Mouse (Mus musculus) liver, embryonic 11.5 days (tissue): ENCODE data around the gene Mbnl2. TPM values are rescaled to one million over a fixed set of nuclear protein-coding genes. Genes with fewer than 3 reads are reported as not detected.

Source experiments
- ATAC-seq: fragments of 200-750 bp; cut with Nextera tagmentation; replicated peaks from 2 replicates; pipeline ENCODE4 v1.8.0; 2017; ENCODE audit warnings: moderate number of reproducible peaks, mild to moderate bottlenecking, moderate TSS enrichment, moderate library complexity; ENCODE audit not compliant: low FRiP score
- DNase-seq: peaks from one replicate; pipeline ENCODE4 v3.0.0-alpha.2; 2017; ENCODE audit warnings: low spot score
- H3K27ac ChIP-seq: fragments of 300-500 bp; sonication (generic); 2 replicates; pipeline ENCODE4 v1.5.1; 2014; ENCODE audit warnings: mild to moderate bottlenecking, low read depth, low read length, control low read depth
- H3K27me3 ChIP-seq: fragments of 300-500 bp; sonication (generic); replicated peaks from 2 replicates; pipeline ENCODE4 v1.6.1; 2014; ENCODE audit warnings: low read length, mixed read lengths; ENCODE audit not compliant: control insufficient read depth, insufficient read depth
- H3K36me3 ChIP-seq: fragments of 300-500 bp; sonication (generic); 2 replicates; pipeline ENCODE4 v1.6.1; 2014; ENCODE audit warnings: mild to moderate bottlenecking, low read length, moderate library complexity, mixed read lengths; ENCODE audit not compliant: control insufficient read depth, insufficient read depth
- H3K4me1 ChIP-seq: fragments of 300-500 bp; sonication (generic); replicated peaks from 2 replicates; pipeline ENCODE4 v1.6.1; 2014; ENCODE audit warnings: low read length, mixed read lengths; ENCODE audit not compliant: control insufficient read depth, insufficient read depth
- H3K4me2 ChIP-seq: fragments of 300-500 bp; sonication (generic); 2 replicates; pipeline ENCODE4 v1.6.1; 2014; ENCODE audit warnings: mild to moderate bottlenecking, control low read depth, moderate library complexity
- H3K4me3 ChIP-seq: fragments of 300-500 bp; sonication (generic); 2 replicates; pipeline ENCODE4 v1.5.1; 2014; ENCODE audit warnings: low read depth, low read length, control low read depth
- H3K9ac ChIP-seq: fragments of 300-500 bp; sonication (generic); 2 replicates; pipeline ENCODE4 v1.6.1; 2014; ENCODE audit warnings: low read depth, low read length, control low read depth
- H3K9me3 ChIP-seq: fragments of 300-500 bp; sonication (generic); 2 replicates; pipeline ENCODE4 v1.6.1; 2016; ENCODE audit warnings: low read length, inconsistent platforms, mixed read lengths; ENCODE audit not compliant: control insufficient read depth
- WGBS: fragments of 180-500 bp; shearing (Covaris S2); extraction: QIAGEN DNeasy Blood & Tissue Kit; methylation state at CpG from one replicate; pipeline ENCODE4 v1.1.7; 2014; 5-methylcytosine and 5-hydroxymethylcytosine counted together
- polyA plus RNA-seq: library from polyadenylated mRNA; unstranded; fragments of >200 nt; fragmentation: Nextera tagmentation; extraction: Ambion mirVana; gene quantifications from 2 replicates; pipeline ENCODE4 v1.2.1, GENCODE M21; 2014

Mbnl2 gene
- polyA plus RNA-seq, 1 experiment from 2014 or later: 38.2 TPM

GRCm38 (mm10) chr14:120335871-120336270, 60.4 kb downstream of the Mbnl2 start:
- no peak overlapping the region for H3K4me3 ChIP-seq
- peaks cover 13% of the 10 kb centered on the region for H3K4me1 ChIP-seq
- H3K27me3 ChIP-seq: no peaks in the 10 kb centered on the region
- ATAC-seq: no peak
- H3K9me3 ChIP-seq: no peaks in the 10 kb centered on the region
- WGBS: 80% methylated on average over 6 of the region's 6 CpGs
- H3K9ac ChIP-seq: no peak overlapping the region
- H3K4me2 ChIP-seq: no peak overlapping the region
- H3K27ac ChIP-seq: no peak overlapping the region
- DNase-seq: no peak
- H3K36me3 ChIP-seq: no peaks in the 10 kb centered on the region

- H3K36me3 ChIP-seq: no peaks in the 10 kb centered on the region
- no peaks in the 10 kb centered on the region for H3K9me3 ChIP-seq
- no peaks in the 10 kb centered on the region for H3K27me3 ChIP-seq
- no peak overlapping the region for H3K4me2 ChIP-seq
- no peak overlapping the region for H3K4me3 ChIP-seq
- no peak overlapping the region for H3K9ac ChIP-seq
- DNase-seq (no peak), ATAC-seq (no peak)
- H3K4me1 ChIP-seq: peaks cover 13% of the 10 kb centered on the region
- no peak overlapping the region for H3K27ac ChIP-seq
- 68% methylated on average over 7 of the region's 7 CpGs for WGBS
These were observed 60.9 kb downstream of the Mbnl2 start for GRCm38 (mm10) chr14:120336380-120336779.

- Histone ChIP-seq H3K4me2 (no peak overlapping the region), H3K4me1 (peaks cover 13% of the 10 kb centered on the region), H3K9me3 (no peaks in the 10 kb centered on the region), H3K4me3 (no peak overlapping the region), H3K27ac (no peak overlapping the region), H3K27me3 (no peaks in the 10 kb centered on the region), H3K9ac (no peak overlapping the region), H3K36me3 (no peaks in the 10 kb centered on the region)
- whole genome bisulfite sequencing: 80% methylated on average over 8 of the region's 8 CpGs
- DNase-seq (no peak), ATAC-seq (no peak)
These were observed 61.4 kb downstream of the Mbnl2 start for GRCm38 (mm10) chr14:120336841-120337240.

GRCm38 (mm10) chr14:120337731-120338462, 62.4 kb downstream of the Mbnl2 start:
- H3K4me1 ChIP-seq: peaks cover 13% of the 10 kb centered on the region

GRCm38 (mm10) chr14:120338706-120339105, 63.2 kb downstream of the Mbnl2 start:
- no peak overlapping the region for H3K4me3 ChIP-seq
- H3K27ac ChIP-seq: no peak overlapping the region
- no peaks in the 10 kb centered on the region for H3K9me3 ChIP-seq
- no peak overlapping the region for H3K4me2 ChIP-seq
- H3K9ac ChIP-seq: no peak overlapping the region
- WGBS: 88% methylated on average over 3 of the region's 3 CpGs
- no peak for ATAC-seq
- H3K4me1 ChIP-seq: peaks cover 10% of the 10 kb centered on the region
- no peaks in the 10 kb centered on the region for H3K27me3 ChIP-seq
- H3K36me3 ChIP-seq: no peaks in the 10 kb centered on the region
- no peak for DNase-seq

More at GRCm38 (mm10) chr14:120337731-120338462, 62.4 kb downstream of the Mbnl2 start:
- no peak overlapping the region for H3K27ac ChIP-seq
- ATAC-seq: no peak
- H3K4me2 ChIP-seq: no peak overlapping the region
- DNase-seq: no peak
- no peak overlapping the region for H3K4me3 ChIP-seq
- H3K36me3 ChIP-seq: no peaks in the 10 kb centered on the region
- 72% methylated on average over 7 of the region's 7 CpGs for WGBS
- no peak overlapping the region for H3K9ac ChIP-seq
- H3K27me3 ChIP-seq: no peaks in the 10 kb centered on the region
- no peaks in the 10 kb centered on the region for H3K9me3 ChIP-seq

- WGBS: 83% methylated on average over 6 of the region's 6 CpGs
- peaks cover 4% of the 10 kb centered on the region; the same call in 1 of the 2 replicates for H3K4me1 ChIP-seq
- ATAC-seq (no peak), DNase-seq (no peak)
- H3K27me3 ChIP-seq: no peaks in the 10 kb centered on the region
- 0 out of 2 replicates have a peak, but pooled peaks cover 6% of the 10 kb centered on the region for H3K9me3 ChIP-seq
- no peak overlapping the region for H3K27ac ChIP-seq
- no peak overlapping the region for H3K9ac ChIP-seq
- no peak overlapping the region for H3K4me2 ChIP-seq
- no peak overlapping the region for H3K4me3 ChIP-seq
- H3K36me3 ChIP-seq: peaks cover 7% of the 10 kb centered on the region; the same call in 1 of the 2 replicates
These were observed 66.4 kb downstream of the Mbnl2 start for GRCm38 (mm10) chr14:120341912-120342311.

- Histone ChIP-seq H3K4me1 (peaks cover 4% of the 10 kb centered on the region; the same call in 1 of the 2 replicates), H3K27me3 (no peaks in the 10 kb centered on the region), H3K27ac (no peak overlapping the region), H3K4me2 (no peak overlapping the region), H3K36me3 (peaks cover 7% of the 10 kb centered on the region; the same call in 1 of the 2 replicates), H3K4me3 (no peak overlapping the region), H3K9me3 (0 out of 2 replicates have a peak, but pooled peaks cover 6% of the 10 kb centered on the region), H3K9ac (no peak overlapping the region)
- ATAC-seq (no peak), DNase-seq (no peak)
- WGBS: 83% methylated on average over 7 of the region's 7 CpGs
These were observed 66.9 kb downstream of the Mbnl2 start for GRCm38 (mm10) chr14:120342321-120342720.

GRCm38 (mm10) chr14:120344641-120345040, 69.2 kb downstream of the Mbnl2 start:
- 0 out of 2 replicates have a peak, but pooled peaks cover 6% of the 10 kb centered on the region for H3K9me3 ChIP-seq
- ATAC-seq (no peak), DNase-seq (no peak)
- 86% methylated on average over 4 of the region's 4 CpGs for WGBS
- H3K36me3 ChIP-seq: peaks cover 9% of the 10 kb centered on the region; the same call in 1 of the 2 replicates
- no peaks in the 10 kb centered on the region for H3K4me1 ChIP-seq
- H3K4me2 ChIP-seq: no peak overlapping the region
- no peak overlapping the region for H3K4me3 ChIP-seq
- H3K27me3 ChIP-seq: no peaks in the 10 kb centered on the region
- no peak overlapping the region for H3K9ac ChIP-seq
- H3K27ac ChIP-seq: no peak overlapping the region
